Mouse (Mus musculus): ENCODE measurements around the gene Zfp219.

DNA sequence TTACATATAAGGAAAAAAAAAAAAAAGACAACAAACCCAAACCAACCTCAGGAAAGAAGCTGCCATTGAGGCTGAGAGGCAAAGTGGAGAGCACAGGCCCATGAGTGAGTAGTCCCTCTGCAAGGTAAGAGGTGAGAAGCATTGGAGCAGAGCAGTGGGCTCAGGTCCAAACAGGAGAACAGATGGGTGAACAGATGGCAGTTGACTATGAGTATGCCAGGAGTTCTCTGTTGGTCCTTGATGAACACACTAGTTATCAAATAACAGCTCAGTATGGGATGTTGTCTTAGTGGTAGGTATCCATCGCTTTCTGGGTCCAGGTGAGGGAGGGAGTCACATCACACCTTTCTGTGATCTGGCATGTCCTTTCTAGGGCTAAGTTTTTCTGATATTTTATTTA is 40.3 kb upstream of the Zfp219 start:
- TF ChIP-seq CTCF (IDR thresholded peaks at IDR 0.05; ENCODE audit: borderline replicate concordance, insufficient read depth, low read length) (no peak), POLR2A (IDR thresholded peaks at IDR 0.05; ENCODE audit: low read depth, low read length) (no peak)
